Mouse (Mus musculus) megakaryocyte, embryonic 14.5 days (primary cell): ENCODE measurements around the gene Samd11.

Experiments
- FLI1 ChIP-seq: IDR thresholded peaks from 2 replicates; pipeline ENCODE4 v1.6.1; 2012; ENCODE audit warnings: low read length, inconsistent platforms, mixed read lengths
- GATA1 ChIP-seq: IDR thresholded peaks from 3 replicates; pipeline ENCODE4 v1.6.1; 2012; ENCODE audit warnings: mixed read lengths, low read length, inconsistent platforms, borderline replicate concordance

GRCm38 (mm10) chr4:156197829-156198205 lies 57.6 kb downstream of the Samd11 start:
- TF ChIP-seq GATA1 (no peak), FLI1 (no peak)
